Mouse (Mus musculus): ENCODE data around the gene Wdfy3.
"Not testable (repeated sequence)": the region's sequence is repeated elsewhere in the genome, so short reads cannot be mapped to it uniquely, and the experiment has no call there.

Wdfy3 gene

DNA sequence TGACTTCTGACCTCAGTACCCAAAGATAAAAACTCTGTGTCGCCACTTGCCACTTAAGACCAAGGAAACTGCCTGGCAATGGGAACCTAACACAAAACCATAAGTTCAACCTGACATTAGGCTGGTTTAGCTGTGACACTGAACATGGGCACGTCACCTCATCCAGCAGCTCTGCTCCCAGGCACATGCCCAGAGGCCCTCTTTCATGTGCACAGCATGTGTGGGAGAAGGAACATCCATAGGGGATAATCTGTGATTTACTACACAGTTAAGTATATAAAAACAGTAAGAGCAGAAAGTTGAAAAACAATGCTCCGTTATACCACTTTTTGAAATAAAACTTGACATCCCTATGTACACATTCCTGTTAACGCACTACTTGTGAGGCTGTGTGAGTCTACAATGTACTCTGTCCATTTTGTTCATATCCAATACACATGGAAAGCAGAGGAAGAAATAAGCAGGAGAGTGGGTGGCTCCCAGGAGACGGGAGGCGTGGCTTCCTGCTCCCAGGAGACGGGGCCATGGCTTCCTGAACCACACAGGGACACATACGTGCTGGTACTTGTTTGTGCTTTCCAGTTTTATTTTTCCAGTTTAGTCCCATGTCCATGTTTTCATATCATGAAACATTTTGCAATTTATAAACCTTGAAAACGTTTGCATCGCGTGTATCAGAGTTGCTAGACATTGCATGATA is 73.5 kb downstream of the Wdfy3 start:
- DNase-seq, result no peak

DNA sequence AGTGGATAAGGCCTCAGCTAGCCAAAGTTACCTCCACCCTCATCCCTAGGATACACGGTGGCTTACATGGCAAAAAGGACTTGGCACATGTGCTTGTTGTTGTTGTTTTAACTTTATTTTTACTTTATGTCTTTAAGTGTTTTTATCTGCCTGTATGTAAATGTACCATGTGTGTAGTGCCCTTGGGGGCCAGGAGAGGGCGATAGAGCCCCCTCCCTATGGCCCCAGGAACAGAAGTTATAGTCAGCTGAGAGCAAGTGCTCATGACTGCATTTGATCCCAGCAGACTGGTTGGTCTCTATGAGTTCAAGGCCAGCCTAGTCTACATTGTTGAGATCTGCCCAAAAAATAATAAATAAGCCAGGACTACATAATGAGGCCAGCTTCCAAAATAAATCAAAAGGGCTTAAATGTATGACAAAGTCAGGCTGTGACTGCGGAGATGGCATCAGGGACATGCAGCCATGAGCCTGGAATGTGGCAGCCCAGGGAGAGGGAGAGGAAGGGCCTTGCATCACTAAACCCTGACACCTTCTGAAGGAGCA is 74.2 kb downstream of the Wdfy3 start:
- DNase-seq, result no peak

GRCm38 (mm10) chr5:101993996-101994395 is 75.7 kb downstream of the Wdfy3 start:
- DNase-seq, result no peak

- DNase-seq, result no peak
Measured at GRCm38 (mm10) chr5:101992969-101993670, 76.6 kb downstream of the Wdfy3 start.

GRCm38 (mm10) chr5:101990298-101990845 is 79.3 kb downstream of the Wdfy3 start:
- DNase-seq, result no peak

DNA sequence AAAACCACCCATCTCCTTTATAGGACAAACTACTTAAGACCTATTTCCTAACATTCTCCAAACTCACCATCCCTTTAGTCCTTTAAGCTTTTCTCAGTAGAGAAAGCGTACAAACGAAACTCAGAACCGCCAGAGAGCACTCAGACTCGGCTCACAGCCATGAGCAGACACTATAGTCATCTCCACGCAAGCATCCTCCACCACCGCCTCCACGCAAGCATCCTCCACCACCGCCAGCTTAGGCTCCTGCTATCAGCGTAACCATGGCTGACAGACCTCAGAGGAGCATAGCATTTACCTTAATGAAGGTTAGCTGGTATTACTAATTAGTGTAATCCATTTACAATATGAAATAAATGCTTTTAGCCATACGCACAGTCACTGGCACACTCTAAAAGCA is 81.2 kb downstream of the Wdfy3 start:
- no peak for DNase-seq

GRCm38 (mm10) chr5:101986694-101987093 is 83.0 kb downstream of the Wdfy3 start:
- no peak for DNase-seq

DNA sequence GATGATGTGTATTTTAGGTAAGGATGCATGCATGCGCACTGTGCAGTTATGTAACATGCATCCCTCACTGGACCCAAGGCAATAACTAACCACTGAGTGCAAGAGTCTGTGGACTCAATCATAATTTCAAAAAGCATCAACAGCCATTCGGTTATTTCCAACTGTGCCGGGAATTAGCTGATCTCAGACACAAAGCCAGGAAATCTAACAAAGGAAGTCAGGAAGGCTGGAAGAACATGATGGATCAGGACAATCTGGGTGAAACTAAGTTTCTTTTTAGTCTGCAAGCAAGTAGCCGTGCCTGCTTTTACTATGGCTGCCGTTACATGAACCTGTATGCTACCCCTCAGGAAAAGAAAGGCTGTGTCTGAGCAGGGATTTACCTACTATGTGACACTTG is 87.5 kb downstream of the Wdfy3 start:
- DNase-seq, result no peak

DNA sequence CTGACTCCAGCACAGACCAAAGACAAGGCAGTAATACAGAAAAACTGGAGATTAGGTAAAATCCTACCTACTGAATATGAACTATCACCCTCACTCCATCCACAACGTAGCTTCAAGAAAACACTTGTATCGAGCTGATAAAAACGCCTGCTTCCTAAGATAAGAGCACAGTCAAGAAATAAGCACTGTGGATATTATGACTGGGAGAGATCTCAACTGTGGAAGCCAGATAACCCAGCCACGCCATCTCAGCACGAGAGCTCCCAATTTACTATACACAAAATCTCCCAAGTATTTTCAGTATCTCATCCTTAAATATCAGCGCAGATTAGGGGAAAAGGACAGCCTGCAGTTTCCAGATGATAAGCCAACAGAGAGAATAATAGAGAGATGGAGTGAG is 90.1 kb downstream of the Wdfy3 start:
- DNase-seq, result no peak

GRCm38 (mm10) chr5:101972594-101972993 is 97.1 kb downstream of the Wdfy3 start:
- not testable (repeated sequence) for DNase-seq

DNA sequence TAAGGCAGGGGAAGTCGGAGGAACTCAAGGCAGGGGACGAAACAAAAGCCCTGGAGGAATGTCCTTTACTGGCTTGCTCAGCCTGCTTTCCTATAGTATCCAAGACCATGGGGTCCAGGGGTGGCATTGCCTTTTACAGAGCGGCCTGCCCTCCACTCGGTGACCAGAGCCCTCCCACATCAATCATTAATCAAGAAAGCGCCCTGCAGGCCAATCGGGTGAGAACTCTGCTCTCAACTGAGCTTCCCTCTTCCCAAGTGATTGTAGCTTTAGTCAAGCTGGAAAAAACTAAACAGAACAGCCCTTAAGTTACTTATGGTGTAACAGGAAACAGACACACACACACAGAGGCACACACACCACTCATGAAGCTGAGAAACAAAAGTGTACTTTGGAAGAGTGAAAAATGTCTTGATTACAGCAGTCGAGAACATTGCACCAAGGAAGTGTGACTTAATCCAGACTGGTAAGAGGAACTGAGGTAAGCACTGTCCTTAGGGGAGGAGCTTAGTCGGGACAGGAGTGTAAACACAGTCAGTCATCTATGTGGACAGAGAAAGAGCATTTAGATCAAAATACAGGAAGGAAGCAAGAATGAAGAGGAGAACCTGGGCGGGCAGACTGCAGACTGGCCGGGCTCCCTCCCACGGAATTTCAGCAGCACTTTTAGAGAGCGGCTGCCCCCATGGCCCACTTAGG is 101.4 kb downstream of the Wdfy3 start:
- no peak for DNase-seq

- no peak for DNase-seq
Measured at GRCm38 (mm10) chr5:101967832-101968152, 101.9 kb downstream of the Wdfy3 start.

GRCm38 (mm10) chr5:101962824-101963223 is 106.9 kb downstream of the Wdfy3 start:
- peak; percentile 22 for DNase-seq

DNA sequence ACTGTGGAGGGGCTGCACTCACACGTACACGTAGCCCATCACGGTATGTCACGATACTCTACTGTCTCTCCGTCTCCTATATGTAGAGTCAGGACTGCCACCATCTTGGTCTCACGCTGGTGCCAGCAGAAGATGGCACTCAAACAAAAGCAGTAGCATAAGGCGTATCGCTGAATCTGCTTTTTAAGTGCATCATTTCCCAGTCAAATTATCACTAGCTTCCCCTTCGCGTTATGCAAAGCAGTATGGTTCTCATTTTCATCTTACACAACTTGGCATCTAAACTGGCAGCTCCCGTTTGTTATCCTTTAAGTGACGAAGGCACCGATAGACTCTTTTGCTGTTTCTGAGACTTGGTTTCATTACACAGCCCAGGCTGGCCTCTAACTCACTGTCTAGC is 110.4 kb downstream of the Wdfy3 start:
- DNase-seq, result no peak

DNA sequence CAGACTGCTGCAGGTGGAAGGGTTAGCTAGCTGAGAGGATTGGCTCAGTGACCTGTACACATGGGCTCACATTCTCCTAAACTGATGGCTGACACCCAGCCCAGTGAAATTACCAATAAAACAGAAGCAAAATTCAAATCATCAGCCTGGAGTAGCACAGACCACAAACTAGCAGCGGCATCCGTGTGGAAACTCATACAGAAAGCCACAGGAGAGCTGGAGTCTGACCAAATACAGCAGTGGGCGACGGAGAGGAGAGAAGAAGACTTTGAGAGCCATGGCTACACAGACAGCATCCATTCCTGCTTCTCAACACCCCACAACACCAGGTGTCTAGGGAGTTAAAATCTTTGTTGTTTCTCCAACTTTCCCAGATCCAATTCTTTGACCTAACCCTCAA is 110.8 kb downstream of the Wdfy3 start:
- DNase-seq, result no peak

- no peak for DNase-seq
Measured at GRCm38 (mm10) chr5:101957419-101957818, 112.3 kb downstream of the Wdfy3 start.

DNA sequence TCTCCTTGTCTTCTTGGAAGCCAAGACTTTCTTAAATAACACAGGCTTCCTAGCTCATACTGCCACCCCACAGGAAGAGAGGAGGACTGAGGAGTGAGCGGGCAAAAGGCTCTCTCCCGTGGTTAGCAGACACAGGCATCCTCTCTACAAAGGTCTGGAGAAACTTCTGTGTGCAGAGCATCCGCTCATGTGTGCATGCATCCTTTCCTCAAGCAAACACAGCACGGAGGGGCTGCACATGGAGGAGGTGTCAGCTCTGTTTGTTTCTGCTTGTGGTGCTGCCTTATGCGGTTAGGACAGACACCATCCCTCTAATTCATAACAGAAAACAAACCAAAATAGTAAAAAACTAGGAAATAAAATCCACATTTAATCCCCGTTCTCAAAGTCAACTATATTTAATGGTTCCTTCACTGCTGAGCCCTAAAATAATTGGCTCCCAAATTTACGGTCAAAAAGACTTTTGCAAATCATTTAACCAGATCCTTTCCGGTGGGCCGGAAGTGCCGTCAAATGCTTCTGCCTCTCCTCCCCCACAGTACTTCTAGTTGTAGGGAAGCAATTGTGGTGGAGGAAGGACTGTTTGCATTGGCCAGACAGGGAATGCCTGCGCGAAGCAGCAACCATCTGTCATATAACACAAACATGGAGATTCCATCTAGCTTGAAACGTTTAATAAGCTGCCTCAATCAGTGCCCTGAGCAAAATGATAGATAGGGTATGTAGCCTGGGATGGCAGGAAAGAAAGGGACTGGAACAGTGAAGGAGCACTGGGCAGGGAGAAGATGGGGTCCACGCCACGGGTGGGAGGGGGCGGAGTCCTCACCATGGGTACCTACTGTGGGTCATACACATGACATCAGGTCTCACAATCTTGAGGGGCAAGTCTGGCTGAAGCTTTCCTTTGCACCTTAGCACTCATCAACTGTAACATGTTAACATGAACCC is 115.1 kb downstream of the Wdfy3 start:
- DNase-seq, result no peak

- no peak for DNase-seq
Measured at GRCm38 (mm10) chr5:101951918-101952317, 117.8 kb downstream of the Wdfy3 start.

DNA sequence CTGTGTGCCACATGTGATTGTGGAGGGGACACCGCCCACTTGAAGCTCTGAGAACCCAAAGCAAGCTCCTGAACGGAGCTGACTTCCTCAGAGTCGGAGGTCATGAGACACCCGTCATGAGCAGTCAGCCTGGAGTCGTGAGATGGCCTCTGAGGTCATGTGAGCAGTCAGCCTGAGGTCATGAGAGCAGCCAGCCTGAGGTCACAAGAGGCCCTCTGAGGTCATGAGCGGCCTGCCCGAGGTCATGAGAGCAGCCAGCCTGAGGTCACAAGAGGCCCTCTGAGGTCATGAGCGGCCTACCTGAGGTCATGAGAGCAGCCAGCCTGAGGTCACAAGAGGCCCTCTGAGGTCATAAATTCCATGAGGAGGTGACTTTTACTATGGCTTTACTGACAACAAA is 120.4 kb downstream of the Wdfy3 start:
- no peak for DNase-seq

GRCm38 (mm10) chr5:101948641-101949040 is 121.1 kb downstream of the Wdfy3 start:
- no peak for DNase-seq

- no peak for DNase-seq
Measured at GRCm38 (mm10) chr5:101945731-101946130, 124.0 kb downstream of the Wdfy3 start.

DNA sequence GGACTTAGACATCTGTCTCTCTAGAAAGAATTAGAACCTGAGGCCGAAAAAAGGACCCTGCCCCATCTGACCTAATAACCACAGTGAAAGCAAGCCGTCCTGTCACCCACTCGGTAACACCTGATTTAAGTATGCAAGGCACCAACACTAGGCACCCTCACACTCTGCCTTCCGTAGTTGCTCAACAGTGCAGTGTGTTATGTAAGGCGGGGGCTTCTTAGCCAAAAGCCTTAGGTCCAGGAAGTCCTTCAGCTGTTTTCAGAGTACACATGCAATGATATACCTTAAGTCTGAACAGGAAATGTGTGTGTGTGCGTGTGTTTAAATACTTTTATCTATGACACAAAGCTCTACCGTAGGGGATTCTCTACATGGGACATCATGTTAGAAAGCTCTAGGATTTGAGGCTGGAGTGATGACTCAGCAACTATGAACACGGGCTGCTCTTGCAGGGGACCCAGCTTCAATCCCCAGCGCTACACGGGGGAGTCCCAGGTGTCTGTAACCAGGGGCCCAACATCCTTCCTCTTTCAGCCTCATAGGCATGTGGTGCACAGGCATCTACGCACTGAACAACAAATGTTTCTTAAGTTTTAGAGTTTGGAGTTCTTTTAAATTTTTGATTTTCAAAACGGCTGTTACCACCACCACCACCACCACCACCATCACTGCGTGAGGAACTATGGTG is 131.7 kb downstream of the Wdfy3 start:
- DNase-seq, result no peak

Measured in right cerebral cortex, postnatal 4 days (tissue).